Mouse (Mus musculus): ENCODE measurements around the gene Cldn15.

GRCm38 (mm10) chr5:137000612-137001011 lies 34.2 kb downstream of the Cldn15 start:
- no peak for TF ChIP-seq EP300 (IDR thresholded peaks at IDR 0.05; ENCODE audit: low read depth)
- TF ChIP-seq CTCF (IDR thresholded peaks at IDR 0.05; ENCODE audit: low read depth) = no peak

Data from liver, postnatal 0 days (tissue).